Mouse (Mus musculus) lung, adult 2 months (tissue): ENCODE data around the gene Nkain2.

Experiments used
- CTCF ChIP-seq: fragments of 200-500 bp; IDR thresholded peaks from 2 replicates; pipeline ENCODE4 v1.5.1; 2011; ENCODE audit warnings: mild to moderate bottlenecking, low read length, control low read depth; ENCODE audit not compliant: insufficient read depth
- POLR2A ChIP-seq: fragments of 200-500 bp; IDR thresholded peaks from 2 replicates; pipeline ENCODE4 v1.6.1; 2011; ENCODE audit warnings: low read depth, mild to moderate bottlenecking, control low read depth, low read length, borderline replicate concordance; ENCODE audit errors: extremely low read depth

GRCm38 (mm10) chr10:32782732-32783359, 107.4 kb downstream of the Nkain2 start:
- TF ChIP-seq CTCF (no peak), POLR2A (no peak)
